Mouse (Mus musculus) gastrocnemius, adult 8-10 months (tissue): ENCODE results near the gene Irak1bp1. TPM values are rescaled to one million over a fixed set of nuclear protein-coding genes. Genes with fewer than 3 reads are reported as not detected.

Experiments
- DNase-seq, 2 experiments: peaks; one replicate each; pipeline ENCODE4 v3.0.0; 2022; ENCODE audit warnings: low spot score in 2 of 2
- total RNA-seq, 4 experiments: library from RNA; stranded (reverse); gene quantifications; 2 replicates each; pipeline ENCODE4 v1.2.4; 2022

Irak1bp1 gene
- total RNA-seq, 4 experiments from 2014 or later: 1.3 to 3.8 (median 2.8) TPM

DNA sequence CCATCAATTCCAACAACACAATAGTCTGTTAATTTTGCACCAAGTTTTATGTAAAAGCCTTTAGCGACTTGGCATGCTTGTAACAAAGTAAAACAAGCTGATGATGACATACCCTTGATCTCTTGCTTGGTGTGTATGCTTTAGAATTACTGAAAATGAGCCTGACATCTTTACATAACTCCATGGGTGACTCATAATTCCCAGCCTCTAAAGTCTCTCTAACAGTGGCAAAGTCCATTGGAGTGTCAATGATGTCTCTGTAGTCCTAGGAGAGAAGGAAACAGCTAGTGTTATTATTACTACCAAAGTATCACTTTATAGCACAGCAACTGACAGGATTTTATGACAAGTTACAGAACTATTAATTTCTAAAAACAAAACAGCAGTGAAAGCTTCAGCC, 47.7 kb downstream of the Irak1bp1 start:
- no peak for DNase-seq

DNA sequence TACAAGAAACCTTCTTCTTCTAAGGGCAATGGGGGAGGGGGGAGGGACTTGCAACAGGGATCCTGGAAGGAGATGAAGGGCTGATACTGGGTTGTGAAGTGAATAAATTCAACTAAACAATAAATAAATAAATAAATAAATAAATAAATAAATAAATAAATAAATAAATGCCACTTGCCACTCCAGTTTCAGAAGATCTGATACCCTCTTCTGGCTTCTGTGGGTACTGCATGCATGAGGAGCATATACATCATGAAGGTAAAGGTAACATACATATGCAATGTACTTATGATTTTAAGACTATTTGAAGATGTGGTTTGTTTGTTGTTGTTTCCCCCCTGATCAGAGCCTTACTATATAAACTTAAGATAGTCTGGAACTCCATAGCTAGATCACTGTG, 54.8 kb downstream of the Irak1bp1 start:
- DNase-seq: no peak

DNA sequence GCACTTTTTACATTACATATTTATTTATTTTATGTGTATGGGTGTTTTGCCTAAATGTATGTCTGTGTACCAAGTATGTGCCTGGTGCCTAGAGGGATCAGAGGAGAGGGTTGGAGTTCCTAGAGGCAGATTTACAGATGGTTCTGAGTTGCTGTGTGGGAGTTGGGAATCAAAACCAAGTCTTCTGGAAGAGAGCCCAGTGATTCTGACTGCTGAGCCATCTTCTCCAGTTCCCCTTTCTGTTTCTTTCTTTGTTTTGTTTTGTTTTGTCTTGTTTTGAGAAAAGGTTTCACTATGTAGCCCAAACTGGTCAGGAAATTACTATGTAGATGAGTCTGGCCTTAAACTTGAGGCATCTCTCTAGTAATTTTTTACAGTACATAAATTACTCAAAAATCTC, 59.3 kb downstream of the Irak1bp1 start:
- no peak for DNase-seq

Other genes starting within 250 kb of the Irak1bp1 start
- 10 to 100 TPM; 21.4 to 30.8 (median 24.2) TPM for gene Phip, start 146.0 kb downstream of the Irak1bp1 start, total RNA-seq